Mouse (Mus musculus) neural tube, embryonic 11.5 days (tissue): Measurements from ENCODE around the gene Chst12. TPM values are rescaled to one million over a fixed set of nuclear protein-coding genes. Genes with fewer than 3 reads are reported as not detected.
A peak's percentile ranks its signal among the peaks of the same experiment; 100 is the strongest.
"Not testable (repeated sequence)": the region's sequence is repeated elsewhere in the genome, so short reads cannot be mapped to it uniquely, and the experiment has no call there.

Source experiments
- ATAC-seq: fragments of 200-750 bp; cut with Nextera tagmentation; 2 replicates; pipeline ENCODE4 v1.8.0; 2017; ENCODE audit warnings: moderate number of reproducible peaks, mild to moderate bottlenecking, moderate TSS enrichment, moderate library complexity; ENCODE audit not compliant: insufficient read depth, low FRiP score, low TSS enrichment
- DNase-seq: peaks from one replicate; pipeline ENCODE4 v3.0.0-alpha.2; 2015; ENCODE audit warnings: low spot score
- H3K27ac ChIP-seq: fragments of 300-500 bp; sonication (generic); 2 replicates; pipeline ENCODE4 v1.5.1; 2014; ENCODE audit warnings: low read depth, mild to moderate bottlenecking, low read length
- H3K27me3 ChIP-seq: fragments of 300-500 bp; sonication (generic); 2 replicates; pipeline ENCODE4 v1.6.1; 2014; ENCODE audit warnings: mild to moderate bottlenecking, low read length, mixed read lengths; ENCODE audit not compliant: control insufficient read depth, insufficient read depth
- H3K36me3 ChIP-seq: fragments of 300-500 bp; sonication (generic); 2 replicates; pipeline ENCODE4 v1.6.1; 2014; ENCODE audit warnings: mild to moderate bottlenecking, low read length, moderate library complexity, mixed read lengths; ENCODE audit not compliant: control insufficient read depth, insufficient read depth
- H3K4me1 ChIP-seq: fragments of 300-500 bp; sonication (generic); 2 replicates; pipeline ENCODE4 v1.6.1; 2014; ENCODE audit warnings: low read length, mixed read lengths; ENCODE audit not compliant: control insufficient read depth, insufficient read depth
- H3K4me2 ChIP-seq: fragments of 300-500 bp; sonication (generic); 2 replicates; pipeline ENCODE4 v1.6.1; 2014; ENCODE audit warnings: low read depth, mild to moderate bottlenecking, moderate library complexity
- H3K4me3 ChIP-seq: fragments of 300-500 bp; sonication (generic); 2 replicates; pipeline ENCODE4 v1.5.1; 2014; ENCODE audit warnings: low read depth, low read length
- H3K9ac ChIP-seq: fragments of 300-500 bp; sonication (generic); 2 replicates; pipeline ENCODE4 v1.6.1; 2014; ENCODE audit warnings: mild to moderate bottlenecking, low read length
- H3K9me3 ChIP-seq: fragments of 300-500 bp; sonication (generic); 2 replicates; pipeline ENCODE4 v1.6.1; 2016; ENCODE audit warnings: low read length; ENCODE audit not compliant: control insufficient read depth
- WGBS: fragments of 180-500 bp; shearing (Covaris S2); extraction: QIAGEN DNeasy Blood & Tissue Kit; methylation state at CpG from one replicate; pipeline ENCODE4 v1.1.7; 2014; 5-methylcytosine and 5-hydroxymethylcytosine counted together
- polyA plus RNA-seq: library from polyadenylated mRNA; unstranded; fragments of >200 nt; fragmentation: Nextera tagmentation; extraction: Ambion mirVana; gene quantifications from 2 replicates; pipeline ENCODE4 v1.2.1, GENCODE M21; 2014

Gene Chst12
- polyA plus RNA-seq, result 14.4 and 15.5 TPM in 2 replicates

GRCm38 (mm10) chr5:140505208-140505780 is at the start of gene Chst12:
Gene Chst12 (plus strand): TSS chr5:140505550.
- 0 out of 2 replicates have a peak within 1 kb of the TSS, but pooled peaks have one; percentile 39 for H3K27ac ChIP-seq
- no peaks in the 10 kb centered on the region for H3K9me3 ChIP-seq
- H3K36me3 ChIP-seq, result no peaks in the 10 kb centered on the region
- under 1% methylated on average over 38 of the region's 38 CpGs for WGBS
- DNase-seq (peak; percentile 99), ATAC-seq (peak; percentile 91)
- no peaks in the 10 kb centered on the region for H3K27me3 ChIP-seq
- peaks cover 22% of the 10 kb centered on the region for H3K4me1 ChIP-seq
- peak within 1 kb of the TSS; percentile 54 for H3K4me3 ChIP-seq
- peak within 1 kb of the TSS; percentile 64 for H3K4me2 ChIP-seq
- peak within 1 kb of the TSS; percentile 65 for H3K9ac ChIP-seq

- ATAC-seq, result no peak
- H3K36me3 ChIP-seq, result no peaks in the 10 kb centered on the region
- no peak overlapping the region for H3K9ac ChIP-seq
- H3K9me3 ChIP-seq, result 0 out of 2 replicates have a peak, but pooled peaks cover 3% of the 10 kb centered on the region
- no peaks in the 10 kb centered on the region for H3K27me3 ChIP-seq
- no peak for DNase-seq
- H3K27ac ChIP-seq, result no peak overlapping the region
- H3K4me3 ChIP-seq, result no peak overlapping the region
- WGBS, result 77% methylated on average over 3 of the region's 3 CpGs
- no peak overlapping the region for H3K4me2 ChIP-seq
- no peaks in the 10 kb centered on the region for H3K4me1 ChIP-seq
Observed at GRCm38 (mm10) chr5:140461476-140461875, 43.9 kb upstream of the Chst12 start.

GRCm38 (mm10) chr5:140463151-140463550 is 42.2 kb upstream of the Chst12 start:
- not testable (repeated sequence) for H3K4me3 ChIP-seq, H3K4me1 ChIP-seq, H3K9me3 ChIP-seq, H3K27me3 ChIP-seq, H3K27ac ChIP-seq, H3K36me3 ChIP-seq, H3K9ac ChIP-seq, ATAC-seq, H3K4me2 ChIP-seq, DNase-seq
- WGBS, result 91% methylated on average over 2 of the region's 2 CpGs

GRCm38 (mm10) chr5:140464943-140465342 is 40.4 kb upstream of the Chst12 start:
- Histone ChIP-seq H3K4me2 (no peak overlapping the region), H3K27ac (no peak overlapping the region), H3K36me3 (no peaks in the 10 kb centered on the region), H3K27me3 (no peaks in the 10 kb centered on the region), H3K9me3 (0 out of 2 replicates have a peak, but pooled peaks cover 3% of the 10 kb centered on the region), H3K9ac (no peak overlapping the region), H3K4me3 (no peak overlapping the region), H3K4me1 (no peaks in the 10 kb centered on the region)
- no peak for ATAC-seq
- DNase-seq, result no peak
- WGBS, result 82% methylated on average over 2 of the region's 2 CpGs

GRCm38 (mm10) chr5:140472336-140472735 is 33.0 kb upstream of the Chst12 start:
- no peaks in the 10 kb centered on the region; the same call in 1 of the 2 replicates for H3K9me3 ChIP-seq
- 79% methylated on average over 3 of the region's 3 CpGs for WGBS
- ATAC-seq, result no peak

GRCm38 (mm10) chr5:140481458-140481857 is 23.9 kb upstream of the Chst12 start:
- Histone ChIP-seq H3K27me3 (no peaks in the 10 kb centered on the region), H3K36me3 (0 out of 2 replicates have a peak, but pooled peaks cover 2% of the 10 kb centered on the region), H3K9me3 (no peaks in the 10 kb centered on the region; the same call in 1 of the 2 replicates), H3K4me3 (no peak overlapping the region), H3K4me2 (no peak overlapping the region), H3K9ac (no peak overlapping the region), H3K4me1 (no peaks in the 10 kb centered on the region), H3K27ac (no peak overlapping the region)
- ATAC-seq (no peak), DNase-seq (no peak)
- 81% methylated on average over 4 of the region's 4 CpGs for WGBS

More at GRCm38 (mm10) chr5:140472336-140472735, 33.0 kb upstream of the Chst12 start:
- H3K4me2 ChIP-seq, result no peak overlapping the region
- no peaks in the 10 kb centered on the region for H3K27me3 ChIP-seq
- H3K27ac ChIP-seq, result no peak overlapping the region
- no peaks in the 10 kb centered on the region for H3K36me3 ChIP-seq
- no peaks in the 10 kb centered on the region for H3K4me1 ChIP-seq
- no peak for DNase-seq
- H3K9ac ChIP-seq, result no peak overlapping the region
- no peak overlapping the region for H3K4me3 ChIP-seq

GRCm38 (mm10) chr5:140491142-140491541 is 14.2 kb upstream of the Chst12 start:
- Histone ChIP-seq H3K9me3 (no peaks in the 10 kb centered on the region), H3K4me1 (no peaks in the 10 kb centered on the region), H3K4me2 (no peak overlapping the region), H3K36me3 (no peaks in the 10 kb centered on the region), H3K27me3 (no peaks in the 10 kb centered on the region), H3K9ac (no peak overlapping the region), H3K4me3 (no peak overlapping the region), H3K27ac (no peak overlapping the region)
- DNase-seq (no peak), ATAC-seq (no peak)
- 55% methylated on average over 6 of the region's 6 CpGs for WGBS

- no peak overlapping the region for H3K27ac ChIP-seq
- no peaks in the 10 kb centered on the region for H3K9me3 ChIP-seq
- no peak for DNase-seq
- no peaks in the 10 kb centered on the region for H3K4me1 ChIP-seq
- H3K36me3 ChIP-seq, result no peaks in the 10 kb centered on the region
- H3K4me3 ChIP-seq, result no peak overlapping the region
- H3K4me2 ChIP-seq, result no peak overlapping the region
- H3K27me3 ChIP-seq, result no peaks in the 10 kb centered on the region
- H3K9ac ChIP-seq, result no peak overlapping the region
- WGBS, result 36% methylated on average over 10 of the region's 11 CpGs
- no peak for ATAC-seq
Observed at GRCm38 (mm10) chr5:140492684-140493233, 12.6 kb upstream of the Chst12 start.

- 86% methylated on average over 6 of the region's 6 CpGs for WGBS
- Histone ChIP-seq H3K4me3 (no peak overlapping the region), H3K36me3 (no peaks in the 10 kb centered on the region), H3K9me3 (no peaks in the 10 kb centered on the region), H3K27ac (no peak overlapping the region), H3K4me2 (no peak overlapping the region), H3K9ac (no peak overlapping the region), H3K4me1 (peaks cover 5% of the 10 kb centered on the region; the same call in 1 of the 2 replicates), H3K27me3 (no peaks in the 10 kb centered on the region)
- ATAC-seq (no peak), DNase-seq (no peak)
Observed at GRCm38 (mm10) chr5:140498176-140498575, 7.2 kb upstream of the Chst12 start.
